Mouse (Mus musculus): ENCODE results near the gene Kmo.

- TF ChIP-seq POLR2A (IDR thresholded peaks at IDR 0.05; ENCODE audit: borderline replicate concordance, insufficient read depth, low read length), result no peak
- no peak for TF ChIP-seq CTCF (IDR thresholded peaks at IDR 0.05; ENCODE audit: borderline replicate concordance, insufficient read depth, low read depth, low read length)
These were observed 39.8 kb upstream of the Kmo start for GRCm38 (mm10) chr1:175580346-175580745.

All from cerebellum, adult 2 months (tissue).